Mouse (Mus musculus) megakaryocyte-erythroid progenitor cell, adult 5-6 weeks (primary cell): Measurements from ENCODE around the gene Rdh7. TPM values are rescaled to one million over a fixed set of nuclear protein-coding genes. Genes with fewer than 3 reads are reported as not detected.
"Not testable (repeated sequence)": the region's sequence is repeated elsewhere in the genome, so short reads cannot be mapped to it uniquely, and the experiment has no call there.

Source experiments
- ATAC-seq: replicated peaks from 2 replicates; pipeline ENCODE4 v1.8.0; 2016; ENCODE audit warnings: mild to moderate bottlenecking, inconsistent platforms; ENCODE audit not compliant: severe bottlenecking, poor library complexity, low FRiP score, low TSS enrichment
- total RNA-seq, 2 experiments: library from RNA; stranded (forward) in 1 of 2; stranded (reverse) in 1 of 2; fragments of 200-1000, 215-1000 nt in 1 of 2; fragments of >200 nt in 1 of 2; fragmentation: Nextera tagmentation in 1 of 2; gene quantifications; 2 replicates each; pipeline ENCODE4 v1.2.3; 2014 to 2017

Rdh7 gene
- total RNA-seq (2014; fragmentation: Nextera tagmentation) = not detected in 2 replicates
- not detected in 2 replicates for total RNA-seq (2017)

DNA sequence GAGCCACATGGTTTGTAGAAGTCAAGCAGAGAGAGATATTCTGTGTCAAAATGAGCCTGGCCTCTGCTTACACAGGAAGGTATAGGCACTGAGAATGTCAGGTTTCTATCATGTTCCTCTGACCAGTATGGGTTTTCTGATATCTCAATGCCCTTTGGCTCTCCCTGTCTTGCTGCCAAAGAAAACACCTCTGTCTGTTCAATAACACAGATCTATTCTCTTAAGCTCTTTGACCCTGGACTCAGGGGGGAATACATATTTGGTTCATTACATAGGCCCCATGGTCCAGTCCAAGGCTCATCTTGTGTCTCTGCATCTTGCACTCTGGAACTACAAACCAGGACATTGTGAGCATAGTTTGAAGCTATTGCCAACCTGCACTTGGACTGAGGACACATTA is at the start of gene Rdh7:
TSS of gene Rdh7 (minus strand) at position 213 of the 400 bp plus-strand sequence.
- no peak for ATAC-seq

DNA sequence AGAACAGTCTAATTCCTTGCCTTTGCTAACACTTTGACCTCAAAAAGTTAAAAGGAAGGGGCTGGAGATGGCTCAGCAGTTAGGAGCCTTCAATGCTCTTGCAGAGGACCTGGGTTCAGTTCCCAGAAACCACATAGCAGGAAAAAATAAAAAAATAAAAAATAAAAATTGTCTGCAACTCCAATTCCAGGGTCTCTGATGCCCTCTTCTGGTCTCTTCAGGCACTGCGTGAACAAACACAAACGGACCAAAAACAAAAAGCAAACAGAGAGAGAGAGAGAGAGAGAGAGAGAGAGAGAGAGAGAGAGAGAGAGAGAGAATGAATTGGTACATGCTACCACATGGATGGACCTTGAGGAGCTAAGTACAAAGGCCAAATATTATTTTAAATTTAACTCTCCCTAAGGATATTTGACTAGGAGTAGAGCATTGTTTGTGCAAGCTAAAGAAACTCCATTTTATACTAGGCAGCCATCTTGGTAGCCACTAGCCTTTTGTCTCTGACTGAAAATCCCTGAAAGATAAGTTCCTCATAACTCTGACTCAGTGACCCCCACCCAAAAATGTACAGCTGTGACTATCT is 48.9 kb upstream of the Rdh7 start:
- ATAC-seq = no peak

DNA sequence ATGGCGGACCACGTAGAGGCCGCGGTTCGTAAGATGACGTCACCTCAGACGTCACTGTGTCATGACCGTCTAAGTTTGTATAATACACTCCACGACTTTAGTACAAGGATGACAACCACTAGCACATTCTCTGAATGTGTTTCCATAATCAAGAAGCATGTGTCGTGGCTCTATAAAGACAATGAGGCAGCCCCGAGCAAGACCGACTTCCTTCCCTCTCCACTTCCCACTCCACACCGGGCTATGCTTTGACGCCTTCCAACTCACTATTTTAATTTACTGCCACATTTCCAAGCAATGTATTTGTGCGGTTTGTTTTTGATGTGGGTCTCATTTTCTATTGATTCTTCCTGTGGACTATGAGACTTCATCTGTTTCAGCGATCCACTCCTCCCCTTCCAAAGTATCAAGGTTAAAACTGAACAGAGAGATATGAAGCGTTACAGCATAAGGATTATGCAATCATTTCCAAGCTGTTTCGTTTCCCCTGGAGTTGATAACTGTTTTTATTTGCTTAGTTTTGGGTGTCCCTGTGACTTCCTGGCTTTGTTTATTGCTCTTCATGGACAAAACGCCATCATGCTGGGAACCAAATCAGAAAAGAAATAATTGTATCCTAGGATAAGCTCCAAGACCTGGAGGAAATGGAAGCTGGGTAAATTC is 48.3 kb upstream of the Rdh7 start:
- ATAC-seq = 0 out of 2 replicates have a peak, but pooled peaks have one; percentile 60

DNA sequence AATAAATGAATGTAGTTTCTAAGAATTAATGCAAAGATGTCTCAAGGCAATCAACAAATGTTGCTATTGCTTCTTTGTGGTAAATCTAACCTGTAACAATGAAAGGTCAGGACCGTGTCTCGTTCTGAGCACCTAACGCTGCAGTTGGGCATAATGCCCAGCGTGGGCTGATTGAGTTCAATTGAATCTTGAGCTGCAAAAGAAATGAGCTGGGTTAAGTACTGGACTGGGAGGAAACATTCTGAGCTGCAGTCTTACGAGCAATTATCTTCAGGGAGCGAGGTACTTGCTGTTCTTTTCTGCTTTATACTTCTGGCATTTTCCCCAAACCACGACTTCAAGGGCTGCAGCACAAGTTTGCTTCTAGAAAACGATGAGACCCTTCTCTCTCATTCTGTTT is 47.7 kb upstream of the Rdh7 start:
- no peak for ATAC-seq

DNA sequence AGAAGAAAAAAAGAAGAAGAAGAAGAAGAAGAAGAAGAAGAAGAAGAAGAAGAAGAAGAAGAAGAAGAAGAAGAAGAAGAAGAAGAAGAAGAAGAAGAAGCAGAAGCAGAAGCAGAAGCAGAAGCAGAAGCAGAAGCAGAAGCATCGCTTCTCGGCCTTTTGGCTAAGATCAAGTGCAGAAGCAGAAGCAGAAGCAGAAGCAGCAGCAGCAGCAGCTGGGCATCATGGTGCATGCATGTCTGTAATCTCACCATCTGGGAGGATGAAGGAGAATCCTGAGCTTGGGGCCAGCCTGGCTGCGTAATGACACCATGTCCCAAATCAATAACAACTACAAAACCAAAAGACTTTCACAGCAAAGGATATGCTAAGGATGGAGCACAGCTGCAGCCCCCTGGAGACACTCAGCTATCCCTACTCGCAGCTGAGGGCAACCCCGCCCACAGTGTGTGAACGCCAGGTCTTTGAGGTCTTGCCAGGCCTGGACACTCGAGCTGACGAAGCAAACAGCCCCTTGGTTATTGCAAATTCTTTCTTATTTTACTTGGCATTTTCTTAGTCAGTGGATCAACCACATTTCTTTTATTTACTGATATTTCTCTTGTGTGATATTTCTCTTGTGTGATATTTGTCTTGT is 43.8 kb upstream of the Rdh7 start:
- ATAC-seq = no peak

DNA sequence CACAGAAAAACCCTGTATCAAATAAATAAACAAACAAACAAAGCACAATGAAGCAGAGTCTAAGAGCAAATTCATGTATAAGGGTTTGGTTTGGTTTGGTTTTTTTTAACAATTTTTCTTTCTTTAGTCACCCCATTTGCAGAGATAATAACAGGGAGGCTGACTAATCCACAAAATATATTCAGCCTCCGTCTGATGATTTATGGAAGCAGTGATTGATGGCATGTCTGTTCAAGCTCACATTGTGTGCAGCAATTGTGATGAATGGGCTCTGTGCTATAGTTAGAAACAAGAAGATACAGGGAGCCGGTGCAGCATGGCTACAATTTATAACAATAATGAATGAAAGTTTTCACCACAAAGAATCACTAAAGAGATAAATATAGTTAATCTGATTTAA is 39.1 kb upstream of the Rdh7 start:
- no peak for ATAC-seq

DNA sequence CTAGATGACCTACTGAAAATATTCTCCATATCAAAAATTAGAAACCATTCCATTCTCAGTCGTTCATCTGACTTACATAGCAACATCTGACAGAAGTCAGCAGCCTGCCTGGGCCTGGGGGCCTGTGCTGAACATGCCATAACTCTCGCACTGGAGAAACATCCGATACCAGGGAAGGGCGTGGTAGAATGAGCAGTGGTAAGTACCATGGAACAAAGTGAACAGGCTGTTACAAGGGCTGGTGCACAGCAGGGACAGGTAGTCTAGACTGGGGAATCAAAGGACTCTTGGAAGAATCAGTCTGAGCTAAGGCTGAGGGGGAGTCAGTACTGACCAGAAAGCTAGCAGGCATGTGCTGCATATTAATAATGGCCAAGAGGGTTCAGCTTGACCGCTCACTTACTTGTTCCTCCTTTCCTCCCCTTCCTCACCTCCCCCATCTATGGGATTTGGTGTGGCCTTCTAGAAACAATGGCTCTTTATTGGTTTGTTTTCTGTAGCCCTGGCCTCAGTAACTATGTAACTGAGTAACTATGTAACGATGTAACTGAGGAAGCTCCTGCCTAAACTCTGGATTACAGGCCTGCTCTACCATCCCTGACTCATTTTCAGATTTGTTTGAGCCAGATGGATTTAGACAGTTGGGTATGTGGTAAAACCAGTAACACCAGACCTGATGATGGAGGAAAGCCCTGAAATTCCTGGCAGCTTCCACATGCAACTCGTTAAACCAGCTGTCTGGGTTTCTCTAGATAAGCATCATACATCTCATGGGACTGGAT is 36.2 kb upstream of the Rdh7 start:
- no peak for ATAC-seq

DNA sequence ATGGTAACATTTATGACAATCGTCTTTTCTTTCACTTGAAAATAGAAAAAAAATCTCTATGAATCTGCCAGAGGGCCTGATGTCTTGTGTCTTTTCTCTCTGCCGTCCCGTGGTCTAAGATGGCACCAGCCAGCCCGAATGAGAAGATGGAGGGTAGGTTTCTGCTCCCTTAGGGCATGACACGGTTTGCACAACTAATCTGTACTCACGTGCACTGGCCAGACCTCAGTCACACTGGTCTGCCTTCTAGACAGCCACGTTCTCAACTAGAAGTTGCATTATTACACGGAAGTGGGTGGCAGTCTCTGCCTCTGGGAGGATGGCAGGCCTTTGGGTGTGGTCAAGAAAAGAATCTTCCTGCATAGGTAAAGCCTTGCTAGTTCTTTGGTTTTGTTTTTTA is 34.4 kb upstream of the Rdh7 start:
- no peak for ATAC-seq

DNA sequence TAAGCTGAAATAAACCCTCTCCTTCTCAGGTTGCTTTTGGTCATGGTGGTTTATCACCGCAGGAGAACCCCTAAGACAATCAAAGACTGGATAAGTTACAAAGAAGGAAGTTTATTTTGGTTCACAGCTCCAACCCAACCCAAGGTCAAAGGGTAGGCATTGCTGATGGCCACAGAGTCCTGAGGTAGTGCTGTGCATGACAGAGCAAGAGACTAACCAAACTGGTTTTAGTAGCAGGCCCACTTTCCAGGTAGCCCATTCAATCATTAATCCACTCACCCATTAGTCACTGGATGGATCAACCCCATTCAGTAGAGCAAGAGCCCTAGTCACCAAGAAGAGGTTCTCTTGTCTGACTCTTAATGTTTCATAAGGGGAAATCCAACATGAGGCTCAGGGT is 33.6 kb upstream of the Rdh7 start:
- no peak for ATAC-seq

DNA sequence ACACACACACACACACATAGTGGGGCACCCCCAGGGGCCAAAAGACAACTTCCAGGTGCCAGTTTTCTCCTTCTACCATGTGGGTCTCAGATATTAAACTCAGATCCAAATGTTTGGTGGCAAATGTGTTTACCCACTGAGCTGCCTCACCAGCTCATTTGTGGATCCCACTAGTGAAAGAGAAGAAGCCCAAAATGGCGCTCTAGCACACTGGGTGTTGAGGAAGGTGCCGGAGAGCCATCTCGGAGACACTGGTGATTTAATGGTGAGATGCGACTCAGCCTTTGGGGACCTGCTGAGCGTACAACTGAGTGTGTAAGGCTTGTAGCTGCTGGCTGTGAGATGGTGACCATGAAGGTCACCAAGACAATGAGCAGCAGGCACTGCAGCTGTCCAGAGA is 29.0 kb upstream of the Rdh7 start:
- no peak for ATAC-seq

DNA sequence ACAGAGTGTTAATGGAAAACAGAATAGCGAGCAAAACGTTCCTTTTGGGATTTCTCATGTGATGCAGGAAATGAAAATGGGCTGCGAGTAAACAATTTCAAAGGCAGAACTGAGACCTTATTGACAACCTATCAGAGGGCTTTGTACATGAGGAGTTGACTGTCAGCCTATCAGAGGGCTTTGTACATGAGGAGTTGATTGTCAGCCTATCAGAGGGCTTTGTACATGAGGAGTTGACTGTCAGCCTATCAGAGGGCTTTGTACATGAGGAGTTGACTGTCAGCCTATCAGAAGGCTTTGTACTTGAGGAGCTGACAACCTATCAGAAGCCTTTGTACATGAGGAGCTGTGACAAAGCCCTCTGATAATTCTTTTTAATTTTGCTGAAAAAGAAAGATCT is 28.6 kb upstream of the Rdh7 start:
- ATAC-seq = not testable (repeated sequence)

DNA sequence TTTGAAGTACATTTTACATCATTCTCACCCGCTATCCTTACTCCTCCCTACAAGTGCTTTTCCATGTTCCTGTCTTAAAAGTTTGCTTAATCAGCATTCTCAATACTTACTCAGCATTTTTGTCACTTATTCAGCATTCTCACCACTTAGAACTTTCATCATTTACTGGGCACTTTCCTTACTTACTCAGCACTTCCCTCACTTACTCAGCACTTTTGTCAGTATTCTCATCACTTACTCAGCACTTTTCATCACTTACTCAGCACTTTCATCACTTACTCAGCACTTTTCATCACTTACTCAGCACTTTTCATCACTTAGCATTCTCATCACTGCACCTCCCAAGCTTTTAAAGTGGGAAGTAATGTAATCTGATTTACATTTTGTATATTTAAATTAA is 27.0 kb upstream of the Rdh7 start:
- no peak for ATAC-seq

DNA sequence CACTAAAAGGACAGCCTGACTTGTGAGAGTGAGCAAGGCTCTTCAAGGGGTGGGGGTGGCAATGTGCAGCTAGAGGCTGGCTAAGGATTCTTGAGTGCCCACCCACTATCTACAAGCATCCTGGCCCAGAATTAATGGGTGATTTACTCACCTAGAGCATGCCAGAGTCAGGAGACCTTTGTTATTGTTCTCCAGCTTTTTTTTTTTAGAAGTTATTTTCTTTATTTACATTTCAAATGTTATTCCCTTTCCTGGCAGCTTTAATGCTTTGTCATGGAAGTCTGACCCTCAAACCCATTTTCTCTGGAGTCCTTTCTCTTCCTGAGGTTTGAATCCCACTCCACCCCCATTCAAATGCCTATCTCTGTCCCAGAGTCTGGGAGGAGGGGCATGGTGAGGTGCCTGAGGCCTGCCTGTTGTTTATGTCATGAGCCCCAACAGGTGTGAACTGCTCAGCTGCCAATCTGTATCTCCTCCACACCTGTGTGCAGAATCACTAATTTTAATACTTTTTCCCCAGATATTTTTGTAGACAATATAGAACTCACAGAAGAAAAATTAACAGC is 18.9 kb upstream of the Rdh7 start:
- no peak for ATAC-seq

DNA sequence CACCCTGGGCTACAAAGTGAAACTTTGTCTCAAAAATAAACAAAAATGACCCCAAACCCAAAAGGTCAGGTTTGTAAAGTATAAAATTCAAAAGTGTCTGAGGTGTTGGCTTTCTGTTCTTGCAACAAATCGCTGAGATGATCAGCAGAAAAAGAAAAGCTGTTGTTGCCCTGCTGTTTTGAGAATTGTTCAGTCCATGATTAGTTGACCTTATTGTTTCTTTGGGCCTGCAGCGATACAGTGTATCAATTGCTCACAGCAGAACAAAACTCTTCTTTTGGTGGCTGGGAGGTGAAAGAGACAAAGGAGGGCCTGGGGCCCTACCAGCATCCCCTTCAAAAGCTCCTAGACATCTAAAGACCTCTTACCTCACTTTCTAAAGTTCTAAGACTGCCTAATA is 17.5 kb upstream of the Rdh7 start:
- ATAC-seq = no peak

DNA sequence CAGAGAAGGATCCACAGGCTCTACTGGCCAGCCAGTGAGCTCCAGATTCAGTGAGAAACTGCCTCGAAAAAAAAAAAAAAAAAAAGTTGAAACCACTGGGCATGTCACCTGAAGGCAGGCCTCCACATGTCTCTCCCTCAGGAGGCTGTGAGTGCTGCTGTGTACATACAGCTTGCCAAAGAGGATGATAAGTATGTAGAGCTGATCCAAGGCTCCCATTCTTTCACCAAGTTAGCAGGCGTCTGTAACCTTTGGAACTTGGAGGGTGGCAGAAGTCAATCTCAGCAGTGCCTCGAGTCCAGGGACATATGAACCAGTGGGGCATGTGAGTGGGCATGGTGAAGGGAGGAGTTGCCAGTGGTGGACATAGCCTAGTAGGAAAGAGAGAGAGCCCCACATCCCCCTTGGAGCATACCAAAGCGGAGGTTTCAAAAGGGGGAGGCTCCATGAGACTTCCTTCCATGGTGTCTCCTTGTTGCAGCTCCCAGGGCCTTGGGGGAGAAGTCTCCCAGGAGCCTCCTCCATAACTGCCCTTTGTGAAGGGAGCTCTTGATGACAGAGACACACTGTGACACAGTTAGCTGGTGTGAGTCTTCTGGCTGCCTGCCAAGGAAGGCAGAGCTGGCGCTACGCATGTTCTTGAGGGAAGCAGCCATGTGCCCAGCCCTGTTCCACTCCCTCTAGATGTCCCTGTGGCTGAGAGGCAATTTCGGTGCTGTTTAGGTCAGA is 16.3 kb upstream of the Rdh7 start:
- no peak for ATAC-seq

DNA sequence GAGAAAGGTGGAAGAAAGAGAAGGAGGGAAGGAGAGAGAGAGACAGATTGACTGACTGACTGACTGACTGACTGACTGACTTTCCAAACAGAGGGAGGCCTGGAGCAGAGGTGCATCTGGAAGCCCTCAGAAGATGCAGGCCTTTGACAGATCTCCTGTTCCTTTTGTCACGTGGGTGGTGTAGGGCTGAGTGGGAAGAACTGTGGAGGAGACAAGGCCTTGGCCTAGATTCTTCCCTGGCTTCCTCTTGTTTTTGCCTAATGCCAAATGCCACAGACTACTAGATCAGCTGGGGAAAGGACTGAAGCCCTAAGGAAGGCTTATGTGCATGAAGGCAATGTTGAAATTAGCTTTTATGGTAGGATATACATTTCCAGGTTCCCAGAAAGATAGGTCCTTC is 14.5 kb upstream of the Rdh7 start:
- no peak for ATAC-seq

DNA sequence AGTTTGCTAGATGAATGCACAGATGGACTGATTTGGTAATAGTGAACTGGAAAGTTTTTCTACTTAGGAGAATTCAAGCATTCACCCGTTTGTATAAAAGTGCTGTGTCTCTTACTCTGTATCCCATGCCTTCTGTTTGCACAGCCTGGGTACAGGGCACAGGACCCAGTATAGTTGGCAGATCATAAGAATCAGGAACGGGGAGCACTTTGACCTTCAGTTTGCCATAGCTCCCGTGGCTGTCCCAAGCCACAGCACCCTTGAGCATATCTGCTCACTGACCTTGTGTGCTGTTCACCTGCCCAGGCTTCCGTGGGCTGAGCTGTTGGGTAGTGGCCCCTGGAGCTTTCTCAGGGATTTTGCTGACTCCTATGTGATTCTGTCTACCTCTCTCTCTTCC is 13.1 kb upstream of the Rdh7 start:
- no peak for ATAC-seq

DNA sequence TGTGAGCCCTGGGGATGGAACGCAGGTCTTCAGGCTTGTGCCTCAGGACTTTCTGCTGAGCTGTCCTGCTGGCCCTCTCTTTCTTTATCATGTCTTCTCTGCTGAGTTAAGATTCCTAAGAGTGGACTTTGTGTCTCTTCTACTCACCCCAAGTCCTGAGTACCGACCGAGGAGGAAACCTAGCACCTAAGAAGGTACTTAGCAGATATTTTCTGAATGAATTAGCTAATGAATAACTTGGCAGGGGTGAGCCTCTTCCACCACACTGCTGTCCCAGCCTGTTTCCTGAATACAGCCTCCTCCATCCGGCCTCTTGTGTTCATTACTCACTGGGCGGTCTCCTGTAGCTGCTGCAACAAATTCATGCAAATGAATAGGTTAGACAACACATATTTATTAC is 11.2 kb upstream of the Rdh7 start:
- no peak for ATAC-seq

DNA sequence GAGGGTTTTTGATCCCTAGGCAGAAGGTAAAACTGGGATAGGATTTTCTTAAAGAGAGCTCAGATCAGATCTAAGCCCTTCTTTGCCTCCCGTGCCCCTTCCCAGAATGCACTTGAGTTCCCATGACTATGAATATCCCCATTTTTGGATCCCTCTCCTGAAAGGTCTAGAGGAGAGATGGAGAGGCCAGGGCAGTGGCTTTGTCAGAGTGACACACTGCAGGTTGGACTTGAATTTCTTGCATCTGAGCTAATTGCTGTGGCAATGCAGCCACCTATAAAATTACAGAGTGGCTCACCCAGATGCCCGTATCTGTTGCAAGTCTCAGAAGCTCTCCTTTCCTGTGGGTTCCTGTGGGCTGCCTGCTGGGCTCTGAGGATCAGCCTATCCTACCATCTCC is 9.6 kb upstream of the Rdh7 start, which contains the start of gene Sdr9c7:
TSS of gene Sdr9c7 (plus strand) at position 301 of the 400 bp plus-strand sequence.
- no peak for ATAC-seq
